Mouse (Mus musculus) heart, adult 2 months (tissue): ENCODE data around the gene Incenp.
"Not testable (repeated sequence)": the region's sequence is repeated elsewhere in the genome, so short reads cannot be mapped to it uniquely, and the experiment has no call there.

Experiments used
- CTCF ChIP-seq: fragments of 200-600 bp; IDR thresholded peaks from 2 replicates; pipeline ENCODE4 v1.8.1; 2022; ENCODE audit warnings: antibody characterized with exemption, mild to moderate bottlenecking, moderate library complexity
- EP300 ChIP-seq: fragments of 200-500 bp; IDR thresholded peaks from 2 replicates; pipeline ENCODE4 v1.6.1; 2011; ENCODE audit warnings: low read depth, low read length, control low read depth; ENCODE audit not compliant: insufficient read depth
- POLR2A ChIP-seq: fragments of 200-500 bp; IDR thresholded peaks from 2 replicates; pipeline ENCODE4 v1.6.1; 2011; ENCODE audit warnings: mild to moderate bottlenecking, low read depth, low read length, control low read depth; ENCODE audit not compliant: insufficient read depth

DNA sequence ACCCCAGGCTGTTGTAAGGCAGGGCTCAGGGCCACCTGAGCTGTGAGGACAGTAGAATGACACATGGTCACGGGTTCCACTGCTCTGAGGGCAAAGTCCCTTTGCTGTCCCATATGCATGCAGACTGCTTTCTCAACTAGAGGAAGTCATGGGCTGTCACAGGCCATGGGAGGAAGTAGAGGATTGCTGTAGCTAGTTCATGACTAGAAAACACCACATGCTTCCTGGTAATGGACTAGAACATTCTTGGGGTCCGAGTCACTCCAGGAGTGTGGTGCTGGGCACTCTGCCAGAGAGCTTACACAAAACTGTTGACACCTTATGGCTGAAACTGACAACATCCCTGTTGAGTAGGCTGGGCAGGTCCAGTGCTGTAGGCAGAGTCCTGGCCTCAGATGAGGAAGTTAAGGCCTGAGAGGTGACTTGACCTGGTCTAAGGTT lies 31.8 kb upstream of the Incenp start:
- not testable (repeated sequence) for TF ChIP-seq EP300, CTCF, POLR2A
